Mouse (Mus musculus): ENCODE results near the gene 1700093K21Rik.
A peak's percentile ranks its signal among the peaks of the same experiment; 100 is the strongest.
"Not testable (repeated sequence)": the region's sequence is repeated elsewhere in the genome, so short reads cannot be mapped to it uniquely, and the experiment has no call there.

The 1700093K21Rik gene

DNA sequence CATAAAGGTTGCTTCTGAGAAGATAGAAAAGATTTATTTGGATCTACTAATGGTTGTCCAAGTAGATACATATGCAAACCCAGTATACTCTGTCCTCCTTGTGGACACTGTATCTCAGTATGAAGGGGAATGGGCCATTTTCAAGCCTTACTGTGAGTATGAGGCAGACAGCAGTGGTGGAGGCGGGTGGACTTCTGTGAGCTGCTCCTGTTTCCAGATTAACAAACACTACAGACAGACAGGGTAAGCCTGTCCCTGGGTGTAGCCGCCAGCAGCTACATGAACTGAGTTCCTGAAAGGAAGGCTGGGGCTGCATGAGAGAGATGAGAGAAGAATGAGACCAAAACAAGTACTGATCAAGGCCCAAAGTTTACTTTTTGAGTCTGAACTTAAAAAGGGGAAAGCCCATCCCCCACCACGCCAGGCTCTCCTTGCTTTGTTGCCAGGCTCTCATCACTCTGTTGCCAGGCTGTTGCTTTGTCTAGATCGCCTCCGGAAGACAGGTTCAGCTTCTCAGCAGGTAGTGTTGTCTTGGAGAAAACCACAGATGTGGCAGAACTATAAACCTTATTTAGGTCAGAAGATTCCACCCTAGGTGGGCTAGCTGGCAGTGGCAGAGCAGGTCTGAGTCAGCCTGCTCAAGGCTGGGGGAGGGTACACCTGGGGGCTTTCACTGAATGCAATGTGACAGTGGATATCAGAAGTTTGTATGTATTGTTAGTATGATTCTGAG lies at the start of gene 1700093K21Rik:
Gene 1700093K21Rik (minus strand): TSS at position 683 of the 733 bp plus-strand sequence.
- no peak for DNase-seq (ENCODE audit: low read depth, low spot score)

DNA sequence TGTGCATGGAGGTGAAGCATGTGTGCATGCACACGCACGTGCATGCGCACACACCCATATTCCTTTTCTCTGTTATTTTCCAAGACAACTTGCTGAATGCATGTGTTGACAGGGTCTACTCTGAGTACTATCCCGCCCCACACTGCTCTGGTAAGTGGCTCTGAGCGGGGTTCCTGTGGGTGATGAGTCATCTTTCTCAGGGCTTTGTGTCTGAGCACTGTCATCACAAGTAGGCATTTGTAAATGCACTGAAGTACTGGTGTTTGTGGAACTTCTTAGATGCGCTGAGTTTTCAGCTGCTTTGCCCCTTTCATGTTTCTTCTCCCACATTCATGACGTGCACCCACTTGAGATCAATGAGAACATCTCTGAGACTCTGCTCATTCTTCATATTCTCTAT lies 49.2 kb upstream of the 1700093K21Rik start:
- no peak for DNase-seq (ENCODE audit: low read depth, low spot score)

DNA sequence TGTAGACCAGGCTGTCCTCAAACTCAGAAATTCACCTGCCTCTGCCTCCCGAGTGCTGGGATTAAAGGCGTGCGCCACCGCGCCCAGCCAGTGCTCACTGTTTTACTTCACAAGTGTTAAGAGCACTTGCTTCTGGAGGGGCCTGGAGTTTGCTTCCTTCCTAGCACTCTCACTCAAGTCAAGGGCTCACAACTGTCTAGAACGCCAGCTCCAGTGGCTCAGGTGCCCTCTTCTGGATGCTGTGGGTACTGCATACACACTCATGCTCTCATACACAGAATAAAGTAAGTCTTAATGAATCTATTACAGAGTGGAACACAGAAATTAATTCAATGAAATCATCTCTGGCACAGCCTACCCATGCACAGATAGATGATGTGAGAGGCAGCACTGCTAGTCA lies 44.8 kb upstream of the 1700093K21Rik start:
- peak; percentile 59 for DNase-seq (ENCODE audit: low read depth, low spot score)

GRCm38 (mm10) chr11:23557039-23557630 lies 36.2 kb upstream of the 1700093K21Rik start:
- no peak for DNase-seq (ENCODE audit: low read depth, low spot score)

DNA sequence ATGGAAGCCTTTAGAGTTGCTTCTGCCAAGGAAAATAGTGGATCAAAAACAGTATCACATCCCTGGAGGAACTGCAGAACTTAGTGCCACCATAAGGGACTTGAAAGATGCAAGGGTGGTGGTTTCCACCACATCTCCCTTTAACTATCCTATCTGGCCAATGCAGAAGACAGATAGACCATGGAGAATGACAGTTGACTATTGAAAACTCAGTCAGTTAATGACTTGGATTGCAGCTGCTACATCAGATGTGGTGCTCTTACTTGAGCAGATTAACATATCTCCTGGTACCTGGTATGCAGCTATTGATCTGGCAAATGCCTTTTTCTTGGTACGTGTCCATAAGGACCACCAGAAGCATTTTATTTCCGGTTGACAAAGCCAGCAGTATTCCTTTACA lies 16.5 kb upstream of the 1700093K21Rik start:
- no peak for DNase-seq (ENCODE audit: low read depth, low spot score)

DNA sequence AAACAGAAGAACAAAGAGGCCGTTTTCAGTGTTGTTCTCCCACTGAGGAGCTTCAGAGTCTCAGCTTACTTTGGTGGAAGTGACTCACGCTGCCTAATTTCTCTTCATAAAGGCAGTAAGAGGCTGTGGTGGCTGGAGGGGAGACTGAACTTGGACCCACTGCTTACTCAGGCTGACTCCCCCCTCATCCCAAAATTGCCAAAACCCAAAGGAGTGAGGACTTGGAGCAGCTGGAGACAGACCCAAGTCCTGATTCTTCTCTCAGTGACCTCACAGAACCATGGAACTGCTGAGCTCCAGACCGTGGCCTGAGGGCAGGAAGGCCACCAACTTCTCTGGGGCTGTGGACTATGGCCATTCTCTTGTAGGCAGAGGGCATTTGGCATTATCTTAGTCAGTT lies 2.0 kb downstream of the 1700093K21Rik start:
- no peak for DNase-seq (ENCODE audit: low read depth, low spot score)

GRCm38 (mm10) chr11:23515315-23515714 lies 5.6 kb downstream of the 1700093K21Rik start:
- no peak for DNase-seq (ENCODE audit: low read depth, low spot score)

DNA sequence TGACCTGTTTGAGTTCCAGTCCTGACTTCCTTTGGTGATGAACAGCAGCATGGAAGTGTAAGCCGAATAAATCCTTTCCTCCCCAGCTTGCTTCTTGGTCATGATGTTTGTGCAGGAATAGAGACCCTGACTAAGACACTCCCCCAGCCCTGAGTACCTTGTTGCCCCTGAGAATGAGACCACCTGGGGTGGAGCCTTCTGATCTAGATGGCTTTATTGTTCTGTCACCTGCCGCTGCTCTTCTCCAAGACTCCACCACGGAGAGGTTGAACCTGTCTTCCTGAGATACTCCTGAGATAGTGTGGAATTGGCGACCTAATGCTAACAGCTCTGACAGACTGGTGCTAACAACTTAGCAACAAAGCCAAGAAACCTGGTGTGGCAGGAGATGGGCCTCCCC lies 6.2 kb downstream of the 1700093K21Rik start:
- DNase-seq (ENCODE audit: low read depth, low spot score) = not testable (repeated sequence)

GRCm38 (mm10) chr11:23504801-23505200 lies 16.2 kb downstream of the 1700093K21Rik start:
- DNase-seq (ENCODE audit: low read depth, low spot score) = peak; percentile 47

GRCm38 (mm10) chr11:23498609-23499008 lies 22.3 kb downstream of the 1700093K21Rik start:
- no peak for DNase-seq (ENCODE audit: low read depth, low spot score)

DNA sequence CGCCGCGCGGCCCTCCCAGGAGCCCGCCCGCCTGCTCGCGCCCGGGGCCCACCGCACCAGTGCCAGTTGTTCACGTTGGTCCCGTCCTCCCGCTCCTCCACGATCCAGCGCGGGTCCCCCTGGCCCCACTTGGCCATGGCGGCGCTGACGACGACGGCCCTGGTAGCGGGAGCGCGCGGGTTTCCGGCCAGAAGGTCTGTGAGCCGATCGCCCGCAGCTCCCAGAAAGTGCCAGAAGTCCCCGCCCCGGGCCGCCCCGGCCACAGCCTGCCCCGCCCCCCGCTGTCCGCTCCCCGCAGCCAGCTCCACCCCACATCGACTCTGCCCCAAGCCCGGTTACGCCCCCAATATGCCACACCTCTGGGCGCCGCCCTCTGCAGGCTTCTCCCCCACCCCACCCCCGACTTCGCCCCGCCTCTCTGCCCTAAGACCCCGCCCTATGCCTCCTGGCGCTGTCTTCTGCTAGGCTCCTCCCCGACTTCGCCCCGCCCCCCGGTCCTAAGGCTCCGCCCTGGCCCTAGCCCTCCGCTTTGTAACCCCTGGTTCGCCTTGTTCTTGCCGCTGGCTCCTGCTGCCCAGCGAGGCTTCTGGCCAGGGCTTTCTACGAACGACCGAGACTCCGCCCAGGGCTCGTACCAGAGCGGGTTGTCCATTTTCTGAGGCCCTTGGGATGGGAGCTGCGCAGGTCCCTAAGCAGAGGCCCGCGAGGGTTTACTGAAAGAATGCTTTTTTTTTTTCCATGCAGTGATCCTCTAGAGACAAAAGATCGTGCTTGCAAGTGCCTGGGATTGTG lies 23.0 kb downstream of the 1700093K21Rik start, which contains the start of gene Ahsa2:
Gene Ahsa2 (minus strand): TSS at position 313 of the 792 bp plus-strand sequence.
- peak; percentile 94 for DNase-seq (ENCODE audit: low read depth, low spot score)

GRCm38 (mm10) chr11:23497335-23497717 lies 23.6 kb downstream of the 1700093K21Rik start:
- peak; percentile 61 for DNase-seq (ENCODE audit: low read depth, low spot score)

GRCm38 (mm10) chr11:23496661-23497060 lies 24.3 kb downstream of the 1700093K21Rik start:
- no peak for DNase-seq (ENCODE audit: low read depth, low spot score)

DNA sequence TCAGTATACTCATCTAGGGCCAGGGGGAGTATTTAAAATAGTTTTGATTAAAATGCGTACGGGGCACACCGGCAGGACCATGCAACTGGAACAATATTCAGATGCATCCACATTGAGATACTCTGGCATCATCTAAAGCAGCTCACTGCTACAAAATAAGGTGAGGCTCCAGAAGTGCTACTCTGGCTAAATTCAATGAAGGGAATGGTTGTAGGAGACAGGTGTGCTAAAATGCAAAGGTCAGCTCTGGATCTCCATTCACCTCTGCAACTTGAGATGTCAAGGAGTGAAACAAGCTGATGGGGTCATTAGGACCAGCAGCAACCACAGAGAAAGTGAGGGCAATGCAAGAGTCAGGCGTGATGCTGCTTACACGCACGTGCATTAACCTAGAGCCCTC lies 25.7 kb downstream of the 1700093K21Rik start:
- DNase-seq (ENCODE audit: low read depth, low spot score) = no peak

DNA sequence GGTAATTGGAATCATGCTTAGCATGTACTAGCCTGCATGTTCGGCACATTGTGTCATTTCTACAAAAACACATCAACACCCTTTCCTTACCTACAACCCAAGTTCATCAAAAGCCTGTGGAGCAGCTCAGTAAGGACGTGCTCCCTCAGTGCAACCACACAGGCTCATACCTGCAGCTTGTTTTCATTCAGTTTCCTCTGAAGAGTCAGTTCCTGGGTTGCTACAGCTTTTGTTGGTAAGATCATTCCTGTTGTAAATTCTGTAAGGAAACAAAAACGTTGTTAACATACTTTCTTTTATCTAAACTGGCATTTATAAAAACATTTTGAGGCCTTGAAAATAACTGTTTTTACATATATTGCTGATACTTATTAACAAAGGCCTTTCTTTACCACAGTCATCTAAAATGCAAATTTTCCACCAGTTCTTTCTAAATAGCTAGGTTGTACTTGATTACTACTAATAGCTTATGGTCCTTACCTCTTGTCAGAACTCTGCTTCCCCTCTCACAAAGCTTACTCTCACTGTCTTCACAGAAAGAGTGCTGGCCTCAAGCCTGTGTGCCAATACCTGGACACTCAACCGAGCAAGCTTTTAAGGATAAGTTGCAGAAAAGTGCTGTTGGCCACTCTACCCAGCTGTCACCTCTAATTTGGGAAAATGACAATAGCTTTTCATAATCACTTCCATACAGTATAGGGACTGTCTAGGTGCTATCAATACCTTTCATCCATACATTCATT lies 28.7 kb downstream of the 1700093K21Rik start:
- no peak for DNase-seq (ENCODE audit: low read depth, low spot score)

- no peak for DNase-seq (ENCODE audit: low read depth, low spot score)
Observed at GRCm38 (mm10) chr11:23489955-23490354, 31.0 kb downstream of the 1700093K21Rik start.
